Mouse (Mus musculus): Measurements from ENCODE around the gene Mpz. TPM values are rescaled to one million over a fixed set of nuclear protein-coding genes. Genes with fewer than 3 reads are reported as not detected.
A peak's percentile ranks its signal among the peaks of the same experiment; 100 is the strongest.

Gene Mpz
- total and polyA plus RNA-seq, 2 experiments from 2014 or later: 0.05 to 1.6 TPM

DNA sequence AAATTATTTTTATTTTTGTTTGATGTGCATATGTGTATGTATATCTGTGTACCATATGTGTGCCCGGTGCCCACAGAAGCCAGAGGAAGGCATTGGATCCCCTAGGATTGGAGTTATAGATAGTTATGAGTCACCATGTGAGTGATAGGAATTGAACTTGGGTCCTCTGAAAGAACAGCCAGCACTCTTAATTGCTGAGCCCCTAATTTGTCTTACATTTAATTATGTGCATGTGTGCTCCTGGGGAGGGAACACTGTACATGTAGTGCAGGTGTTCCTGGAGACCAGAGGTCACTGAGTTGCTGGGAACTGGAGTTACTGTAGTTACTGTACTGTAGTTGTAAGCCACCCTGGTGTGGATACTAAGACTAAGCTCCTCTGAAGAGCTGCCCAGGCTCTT lies 50.3 kb downstream of the Mpz start:
- H3K4me2 ChIP-seq (ENCODE audit: low read depth, low read length): no peak overlapping the region
- no peaks in the 10 kb centered on the region for H3K36me3 ChIP-seq (replicated peaks; ENCODE audit: control insufficient read depth, insufficient read depth, low read length)
- H3K4me1 ChIP-seq (ENCODE audit: control insufficient read depth, insufficient read depth): no peaks in the 10 kb centered on the region
- H3K4me3 ChIP-seq (ENCODE audit: low read depth, low read length): no peak overlapping the region
- no peak overlapping the region for H3K9ac ChIP-seq (replicated peaks; ENCODE audit: low read depth, low read length)
- TF ChIP-seq CTCF (IDR thresholded peaks at IDR 0.05; ENCODE audit: low read depth) (no peak), EP300 (IDR thresholded peaks at IDR 0.05; ENCODE audit: low read depth) (no peak)
- 94% methylated on average over 1 of the region's 1 CpGs for WGBS
- H3K9me3 ChIP-seq (replicated peaks; ENCODE audit: control insufficient read depth, low read length): no peaks in the 10 kb centered on the region
- H3K27me3 ChIP-seq (ENCODE audit: control insufficient read depth, insufficient read depth, low read length): no peaks in the 10 kb centered on the region
- no peak overlapping the region for H3K27ac ChIP-seq (ENCODE audit: low read depth)
- DNase-seq (ENCODE audit: low spot score): no peak
- no peak for ATAC-seq (ENCODE audit: insufficient read depth, low read depth)

GRCm38 (mm10) chr1:171203471-171204248 lies 53.1 kb downstream of the Mpz start:
- DNase-seq (ENCODE audit: low spot score) (no peak), ATAC-seq (ENCODE audit: insufficient read depth, low read depth) (no peak)
- TF ChIP-seq EP300 (IDR thresholded peaks at IDR 0.05; ENCODE audit: low read depth): no peak
- no peak for TF ChIP-seq CTCF (IDR thresholded peaks at IDR 0.05; ENCODE audit: low read depth)
- Histone ChIP-seq H3K4me1 (ENCODE audit: control insufficient read depth, insufficient read depth) (no peaks in the 10 kb centered on the region), H3K27ac (ENCODE audit: low read depth) (no peak overlapping the region), H3K36me3 (replicated peaks; ENCODE audit: control insufficient read depth, insufficient read depth, low read length) (no peaks in the 10 kb centered on the region), H3K9ac (replicated peaks; ENCODE audit: low read depth, low read length) (no peak overlapping the region), H3K9me3 (replicated peaks; ENCODE audit: control insufficient read depth, low read length) (no peaks in the 10 kb centered on the region), H3K27me3 (ENCODE audit: control insufficient read depth, insufficient read depth, low read length) (no peaks in the 10 kb centered on the region), H3K4me3 (ENCODE audit: low read depth, low read length) (no peak overlapping the region), H3K4me2 (ENCODE audit: low read depth, low read length) (no peak overlapping the region)
- WGBS: 61% methylated on average over 10 of the region's 11 CpGs

- 56% methylated on average over 7 of the region's 7 CpGs for WGBS
- no peaks in the 10 kb centered on the region for H3K9me3 ChIP-seq (replicated peaks; ENCODE audit: control insufficient read depth, low read length)
- ATAC-seq (ENCODE audit: insufficient read depth, low read depth) (no peak), DNase-seq (ENCODE audit: low spot score) (no peak)
- no peak overlapping the region for H3K27ac ChIP-seq (ENCODE audit: low read depth)
- no peaks in the 10 kb centered on the region for H3K27me3 ChIP-seq (ENCODE audit: control insufficient read depth, insufficient read depth, low read length)
- H3K36me3 ChIP-seq (replicated peaks; ENCODE audit: control insufficient read depth, insufficient read depth, low read length): no peaks in the 10 kb centered on the region
- H3K9ac ChIP-seq (replicated peaks; ENCODE audit: low read depth, low read length): no peak overlapping the region
- H3K4me2 ChIP-seq (ENCODE audit: low read depth, low read length): no peak overlapping the region
- TF ChIP-seq CTCF (IDR thresholded peaks at IDR 0.05; ENCODE audit: low read depth) (no peak), EP300 (IDR thresholded peaks at IDR 0.05; ENCODE audit: low read depth) (no peak)
- no peaks in the 10 kb centered on the region for H3K4me1 ChIP-seq (ENCODE audit: control insufficient read depth, insufficient read depth)
- H3K4me3 ChIP-seq (ENCODE audit: low read depth, low read length): no peak overlapping the region
These were observed 53.7 kb downstream of the Mpz start for GRCm38 (mm10) chr1:171204249-171204644.

- no peak overlapping the region for H3K9ac ChIP-seq (replicated peaks; ENCODE audit: low read depth, low read length)
- no peaks in the 10 kb centered on the region for H3K9me3 ChIP-seq (replicated peaks; ENCODE audit: control insufficient read depth, low read length)
- no peak for DNase-seq (ENCODE audit: low spot score)
- no peaks in the 10 kb centered on the region; the same call in 1 of the 2 replicates for H3K4me1 ChIP-seq (ENCODE audit: control insufficient read depth, insufficient read depth)
- H3K36me3 ChIP-seq (replicated peaks; ENCODE audit: control insufficient read depth, insufficient read depth, low read length): no peaks in the 10 kb centered on the region
- H3K4me2 ChIP-seq (ENCODE audit: low read depth, low read length): no peak overlapping the region
- 57% methylated on average over 6 of the region's 6 CpGs for WGBS
- H3K27me3 ChIP-seq (ENCODE audit: control insufficient read depth, insufficient read depth, low read length): no peaks in the 10 kb centered on the region
- H3K4me3 ChIP-seq (ENCODE audit: low read depth, low read length): no peak overlapping the region
- no peak overlapping the region for H3K27ac ChIP-seq (ENCODE audit: low read depth)
- ATAC-seq (ENCODE audit: insufficient read depth, low read depth): 0 out of 2 replicates have a peak, but pooled peaks have one; percentile 36
- TF ChIP-seq EP300 (IDR thresholded peaks at IDR 0.05; ENCODE audit: low read depth): no peak
- TF ChIP-seq CTCF (IDR thresholded peaks at IDR 0.05; ENCODE audit: low read depth): no peak
These were observed 55.4 kb downstream of the Mpz start for GRCm38 (mm10) chr1:171205704-171206493.

GRCm38 (mm10) chr1:171209409-171209808 lies 58.9 kb downstream of the Mpz start:
- DNase-seq (ENCODE audit: low spot score): no peak
- WGBS: 8% methylated on average over 4 of the region's 4 CpGs
- Histone ChIP-seq H3K9me3 (replicated peaks; ENCODE audit: control insufficient read depth, low read length) (no peaks in the 10 kb centered on the region), H3K9ac (replicated peaks; ENCODE audit: low read depth, low read length) (no peak overlapping the region), H3K27ac (ENCODE audit: low read depth) (no peak overlapping the region), H3K4me2 (ENCODE audit: low read depth, low read length) (no peak overlapping the region), H3K4me1 (ENCODE audit: control insufficient read depth, insufficient read depth) (no peaks in the 10 kb centered on the region; the same call in 1 of the 2 replicates), H3K36me3 (replicated peaks; ENCODE audit: control insufficient read depth, insufficient read depth, low read length) (no peaks in the 10 kb centered on the region), H3K27me3 (ENCODE audit: control insufficient read depth, insufficient read depth, low read length) (no peaks in the 10 kb centered on the region), H3K4me3 (ENCODE audit: low read depth, low read length) (no peak overlapping the region)
- TF ChIP-seq EP300 (IDR thresholded peaks at IDR 0.05; ENCODE audit: low read depth) (no peak), CTCF (IDR thresholded peaks at IDR 0.05; ENCODE audit: low read depth) (no peak)
- no peak for ATAC-seq (ENCODE audit: insufficient read depth, low read depth)

Other genes starting within 250 kb of the Mpz start
- gene Fcrlb, start 237.8 kb upstream of the Mpz start, total RNA-seq (2014; rRNA removed; ENCODE audit: low replicate concordance): not detected in 2 replicates
- not detected in 2 replicates for gene Fcrlb, start 237.8 kb upstream of the Mpz start, polyA plus RNA-seq (2015; fragmentation: Nextera tagmentation; extraction: Ambion mirVana)
- 0.35 TPM in 1 of 2 replicates, not detected in the other for gene Fcrla, start 223.1 kb upstream of the Mpz start, total RNA-seq (2014; rRNA removed; ENCODE audit: low replicate concordance)
- 0.08 and 0.23 TPM in 2 replicates for gene Fcrla, start 223.1 kb upstream of the Mpz start, polyA plus RNA-seq (2015; fragmentation: Nextera tagmentation; extraction: Ambion mirVana)
- 1.4 and 9.7 TPM in 2 replicates for gene Fcgr2b, start 174.2 kb upstream of the Mpz start, total RNA-seq (2014; rRNA removed; ENCODE audit: low replicate concordance)
- gene Fcgr2b, start 174.2 kb upstream of the Mpz start, polyA plus RNA-seq (2015; fragmentation: Nextera tagmentation; extraction: Ambion mirVana): 2.0 and 2.3 TPM in 2 replicates
- gene Fcgr4, start 131.8 kb upstream of the Mpz start, total RNA-seq (2014; rRNA removed; ENCODE audit: low replicate concordance): 0.23 and 1.7 TPM in 2 replicates
- gene Fcgr4, start 131.8 kb upstream of the Mpz start, polyA plus RNA-seq (2015; fragmentation: Nextera tagmentation; extraction: Ambion mirVana): 0.60 and 1.0 TPM in 2 replicates
- 11.8 and 13.7 TPM in 2 replicates for gene Fcgr3, start 85.8 kb upstream of the Mpz start, total RNA-seq (2014; rRNA removed; ENCODE audit: low replicate concordance)
- gene Fcgr3, start 85.8 kb upstream of the Mpz start, polyA plus RNA-seq (2015; fragmentation: Nextera tagmentation; extraction: Ambion mirVana): 8.2 and 10.8 TPM in 2 replicates
- gene Cfap126, start 36.8 kb upstream of the Mpz start, total RNA-seq (2014; rRNA removed; ENCODE audit: low replicate concordance): 3.7 TPM in 1 of 2 replicates, not detected in the other
- gene Cfap126, start 36.8 kb upstream of the Mpz start, polyA plus RNA-seq (2015; fragmentation: Nextera tagmentation; extraction: Ambion mirVana): 2.2 and 3.5 TPM in 2 replicates
- gene Sdhc, start 108 bp upstream of the Mpz start, total RNA-seq (2014; rRNA removed; ENCODE audit: low replicate concordance): 875 and 891 TPM in 2 replicates
- gene Sdhc, start 108 bp upstream of the Mpz start, polyA plus RNA-seq (2015; fragmentation: Nextera tagmentation; extraction: Ambion mirVana): 754 and 772 TPM in 2 replicates
- gene Pcp4l1, start 45.6 kb downstream of the Mpz start, total RNA-seq (2014; rRNA removed; ENCODE audit: low replicate concordance): 40.2 and 48.7 TPM in 2 replicates
- gene Pcp4l1, start 45.6 kb downstream of the Mpz start, polyA plus RNA-seq (2015; fragmentation: Nextera tagmentation; extraction: Ambion mirVana): 161 and 164 TPM in 2 replicates
- not detected in 2 replicates for gene Nr1i3, start 63.3 kb downstream of the Mpz start, total RNA-seq (2014; rRNA removed; ENCODE audit: low replicate concordance)
- gene Nr1i3, start 63.3 kb downstream of the Mpz start, polyA plus RNA-seq (2015; fragmentation: Nextera tagmentation; extraction: Ambion mirVana): 0.27 and 0.30 TPM in 2 replicates
- gene Tomm40l, start 71.8 kb downstream of the Mpz start, total RNA-seq (2014; rRNA removed; ENCODE audit: low replicate concordance): 82.0 and 97.7 TPM in 2 replicates
- gene Tomm40l, start 71.8 kb downstream of the Mpz start, polyA plus RNA-seq (2015; fragmentation: Nextera tagmentation; extraction: Ambion mirVana): 56.0 and 64.6 TPM in 2 replicates
- 14.5 TPM in 1 of 2 replicates, not detected in the other for gene Apoa2, start 74.3 kb downstream of the Mpz start, total RNA-seq (2014; rRNA removed; ENCODE audit: low replicate concordance)
- 4.0 and 4.5 TPM in 2 replicates for gene Apoa2, start 74.3 kb downstream of the Mpz start, polyA plus RNA-seq (2015; fragmentation: Nextera tagmentation; extraction: Ambion mirVana)
- gene Fcer1g, start 83.7 kb downstream of the Mpz start, total RNA-seq (2014; rRNA removed; ENCODE audit: low replicate concordance): 22.7 and 60.5 TPM in 2 replicates
- 24.6 TPM in 2 replicates for gene Fcer1g, start 83.7 kb downstream of the Mpz start, polyA plus RNA-seq (2015; fragmentation: Nextera tagmentation; extraction: Ambion mirVana)
- gene Adamts4, start 99.7 kb downstream of the Mpz start, total RNA-seq (2014; rRNA removed; ENCODE audit: low replicate concordance): 4.1 and 5.5 TPM in 2 replicates
- 3.8 and 3.9 TPM in 2 replicates for gene Adamts4, start 99.7 kb downstream of the Mpz start, polyA plus RNA-seq (2015; fragmentation: Nextera tagmentation; extraction: Ambion mirVana)
- 962 and 1,127 TPM in 2 replicates for gene Ndufs2, start 100.7 kb downstream of the Mpz start, total RNA-seq (2014; rRNA removed; ENCODE audit: low replicate concordance)
- gene Ndufs2, start 100.7 kb downstream of the Mpz start, polyA plus RNA-seq (2015; fragmentation: Nextera tagmentation; extraction: Ambion mirVana): 998 and 1,009 TPM in 2 replicates
- 28.9 and 55.0 TPM in 2 replicates for gene B4galt3, start 119.6 kb downstream of the Mpz start, total RNA-seq (2014; rRNA removed; ENCODE audit: low replicate concordance)
- 32.6 and 34.3 TPM in 2 replicates for gene B4galt3, start 119.6 kb downstream of the Mpz start, polyA plus RNA-seq (2015; fragmentation: Nextera tagmentation; extraction: Ambion mirVana)
- 32.7 and 52.4 TPM in 2 replicates for gene Ppox, start 130.5 kb downstream of the Mpz start, total RNA-seq (2014; rRNA removed; ENCODE audit: low replicate concordance)
- gene Ppox, start 130.5 kb downstream of the Mpz start, polyA plus RNA-seq (2015; fragmentation: Nextera tagmentation; extraction: Ambion mirVana): 24.3 and 24.6 TPM in 2 replicates
- gene Usp21, start 137.3 kb downstream of the Mpz start, total RNA-seq (2014; rRNA removed; ENCODE audit: low replicate concordance): 20.0 and 27.3 TPM in 2 replicates
- gene Usp21, start 137.3 kb downstream of the Mpz start, polyA plus RNA-seq (2015; fragmentation: Nextera tagmentation; extraction: Ambion mirVana): 30.6 and 32.3 TPM in 2 replicates
- 74.9 and 140 TPM in 2 replicates for gene Ufc1, start 144.3 kb downstream of the Mpz start, total RNA-seq (2014; rRNA removed; ENCODE audit: low replicate concordance)
- gene Ufc1, start 144.3 kb downstream of the Mpz start, polyA plus RNA-seq (2015; fragmentation: Nextera tagmentation; extraction: Ambion mirVana): 109 and 113 TPM in 2 replicates
- 20.8 and 27.1 TPM in 2 replicates for gene Dedd, start 178.4 kb downstream of the Mpz start, total RNA-seq (2014; rRNA removed; ENCODE audit: low replicate concordance)
- gene Dedd, start 178.4 kb downstream of the Mpz start, polyA plus RNA-seq (2015; fragmentation: Nextera tagmentation; extraction: Ambion mirVana): 30.0 and 31.7 TPM in 2 replicates
- gene Nit1, start 194.9 kb downstream of the Mpz start, total RNA-seq (2014; rRNA removed; ENCODE audit: low replicate concordance): 39.6 and 41.5 TPM in 2 replicates
- gene Nit1, start 194.9 kb downstream of the Mpz start, polyA plus RNA-seq (2015; fragmentation: Nextera tagmentation; extraction: Ambion mirVana): 31.4 and 35.2 TPM in 2 replicates
- 9.3 and 9.7 TPM in 2 replicates for gene Pfdn2, start 195.0 kb downstream of the Mpz start, total RNA-seq (2014; rRNA removed; ENCODE audit: low replicate concordance)
- 81.8 and 94.7 TPM in 2 replicates for gene Pfdn2, start 195.0 kb downstream of the Mpz start, polyA plus RNA-seq (2015; fragmentation: Nextera tagmentation; extraction: Ambion mirVana)
- gene Klhdc9, start 210.1 kb downstream of the Mpz start, total RNA-seq (2014; rRNA removed; ENCODE audit: low replicate concordance): 0.19 and 3.2 TPM in 2 replicates
- 1.1 TPM in 2 replicates for gene Klhdc9, start 210.1 kb downstream of the Mpz start, polyA plus RNA-seq (2015; fragmentation: Nextera tagmentation; extraction: Ambion mirVana)
- 2.7 TPM in 1 of 2 replicates, not detected in the other for gene Nectin4, start 219.4 kb downstream of the Mpz start, total RNA-seq (2014; rRNA removed; ENCODE audit: low replicate concordance)
- gene Nectin4, start 219.4 kb downstream of the Mpz start, polyA plus RNA-seq (2015; fragmentation: Nextera tagmentation; extraction: Ambion mirVana): 0.07 and 0.14 TPM in 2 replicates
- 1.6 and 3.4 TPM in 2 replicates for gene Arhgap30, start 238.2 kb downstream of the Mpz start, total RNA-seq (2014; rRNA removed; ENCODE audit: low replicate concordance)
- gene Arhgap30, start 238.2 kb downstream of the Mpz start, polyA plus RNA-seq (2015; fragmentation: Nextera tagmentation; extraction: Ambion mirVana): 0.52 and 0.79 TPM in 2 replicates

Data from heart, postnatal 0 days (tissue).